Mouse (Mus musculus): ENCODE data around the gene Pou4f1. TPM values are rescaled to one million over a fixed set of nuclear protein-coding genes. Genes with fewer than 3 reads are reported as not detected.

The Pou4f1 gene
- polyA plus RNA-seq, 1 experiment from 2014 or later: 0.09 TPM

DNA sequence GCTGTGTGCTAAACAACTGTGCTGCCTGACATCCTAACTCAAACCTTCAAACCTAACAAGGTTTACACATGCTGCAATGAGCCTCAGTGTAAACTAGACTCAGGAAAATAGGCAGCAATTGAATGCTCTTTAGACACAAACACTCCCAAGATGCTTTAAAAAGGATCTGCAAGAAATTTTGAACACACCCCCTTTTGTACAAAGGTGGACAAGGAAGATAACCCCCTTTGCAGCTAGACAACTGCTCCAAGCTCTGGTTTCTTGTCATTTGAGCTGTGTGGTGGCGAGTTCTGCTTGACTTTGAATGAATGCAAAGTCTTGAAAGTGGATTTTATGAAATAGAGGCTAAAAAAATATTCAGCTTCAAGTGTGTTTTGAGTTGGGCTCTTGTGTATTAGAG is 7.6 kb upstream of the Pou4f1 start:
- Histone ChIP-seq H3K9me3 (ENCODE audit: low read length) (no peaks in the 10 kb centered on the region), H3K4me3 (ENCODE audit: low read depth, low read length) (no peak overlapping the region), H3K9ac (replicated peaks) (no peak overlapping the region), H3K4me1 (ENCODE audit: insufficient read depth) (peaks cover 10% of the 10 kb centered on the region), H3K27me3 (ENCODE audit: insufficient read depth, low read length) (peaks cover 44% of the 10 kb centered on the region), H3K27ac (ENCODE audit: low read depth) (no peak overlapping the region), H3K4me2 (ENCODE audit: low read depth, low read length) (no peak overlapping the region), H3K36me3 (replicated peaks; ENCODE audit: insufficient read depth, low read length) (peaks cover 2% of the 10 kb centered on the region; the same call in 1 of the 2 replicates)
- WGBS (ENCODE audit: insufficient replicate concordance): 55% methylated on average over 1 of the region's 1 CpGs
- TF ChIP-seq EP300 (IDR thresholded peaks at IDR 0.05; ENCODE audit: low read depth) (no peak), CTCF (IDR thresholded peaks at IDR 0.05; ENCODE audit: low read depth) (no peak)
- DNase-seq: no peak
- no peak for ATAC-seq

DNA sequence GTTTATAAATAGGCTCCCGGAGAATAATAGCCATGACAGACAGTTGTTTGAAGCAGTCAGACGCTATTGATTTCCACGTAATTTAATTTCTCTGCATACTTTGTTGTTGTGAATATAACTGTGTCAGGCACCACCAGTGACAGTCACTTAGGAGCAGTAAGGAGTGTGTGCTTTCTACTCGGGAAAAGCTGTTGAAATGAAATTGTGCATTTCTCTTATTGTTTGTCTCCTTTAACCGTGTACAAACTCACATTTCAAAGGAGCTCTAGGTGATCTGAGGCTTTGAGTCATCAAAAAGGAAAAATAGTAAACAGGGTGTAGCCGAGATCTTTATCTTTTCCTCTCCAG is 798 bp upstream of the Pou4f1 start:
- DNase-seq (no peak), ATAC-seq (no peak)
- no peak overlapping the region for H3K9ac ChIP-seq (replicated peaks)
- TF ChIP-seq CTCF (IDR thresholded peaks at IDR 0.05; ENCODE audit: low read depth) (no peak), EP300 (IDR thresholded peaks at IDR 0.05; ENCODE audit: low read depth) (no peak)
- H3K4me2 ChIP-seq (ENCODE audit: low read depth, low read length): no peak overlapping the region
- H3K27me3 ChIP-seq (ENCODE audit: insufficient read depth, low read length): peaks cover 91% of the 10 kb centered on the region
- no peaks in the 10 kb centered on the region for H3K36me3 ChIP-seq (replicated peaks; ENCODE audit: insufficient read depth, low read length)
- H3K4me1 ChIP-seq (ENCODE audit: insufficient read depth): peaks cover 23% of the 10 kb centered on the region
- WGBS (ENCODE audit: insufficient replicate concordance): 12% methylated on average over 6 of the region's 6 CpGs
- H3K9me3 ChIP-seq (ENCODE audit: low read length): no peaks in the 10 kb centered on the region
- no peak overlapping the region for H3K4me3 ChIP-seq (ENCODE audit: low read depth, low read length)
- no peak overlapping the region for H3K27ac ChIP-seq (ENCODE audit: low read depth)

DNA sequence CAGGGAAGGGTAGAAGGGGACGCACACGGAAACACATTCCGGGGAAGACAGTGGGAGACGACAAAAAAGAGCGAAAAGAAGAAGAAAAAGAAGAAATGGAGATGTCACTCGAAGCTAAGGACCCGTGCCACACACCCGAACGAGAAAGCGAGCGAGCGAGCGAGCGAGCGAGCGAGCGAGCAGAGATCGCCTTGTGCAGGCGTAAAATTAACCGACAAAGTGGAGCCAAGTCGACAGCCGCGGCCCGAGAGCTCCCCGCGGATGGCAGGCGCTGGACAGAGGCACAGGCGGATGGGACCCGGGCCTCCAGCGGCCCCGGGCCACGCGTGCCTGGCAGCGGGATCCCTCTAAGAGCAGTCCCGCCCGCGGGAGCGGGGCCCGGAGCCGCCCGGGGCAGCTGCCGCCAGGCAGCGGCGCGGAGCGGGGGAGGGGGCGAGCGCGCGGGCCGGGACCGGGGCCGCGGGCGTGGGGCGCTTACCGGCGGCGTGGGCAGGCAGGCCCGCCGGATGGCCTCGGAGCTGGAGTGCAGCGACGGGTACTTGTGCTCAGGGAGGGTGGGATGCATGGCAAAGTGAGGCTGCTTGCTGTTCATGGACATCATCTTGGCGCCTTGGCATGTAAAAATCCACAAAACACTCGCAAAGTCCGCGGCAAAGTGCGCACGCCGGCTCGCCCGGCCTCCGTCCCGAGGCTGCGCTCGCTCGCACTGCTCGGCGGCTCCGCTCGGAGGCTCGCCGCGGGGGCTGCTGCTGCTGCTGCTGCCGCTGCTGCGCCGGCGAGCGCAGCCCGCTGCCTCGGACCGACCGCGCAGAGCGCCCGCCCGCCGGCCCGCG is 450 bp downstream of the Pou4f1 start:
- DNase-seq (no peak), ATAC-seq (peak; percentile 57)
- H3K9me3 ChIP-seq (ENCODE audit: low read length): no peaks in the 10 kb centered on the region
- H3K4me2 ChIP-seq (ENCODE audit: low read depth, low read length): peak overlapping the region; percentile 81
- H3K27ac ChIP-seq (ENCODE audit: low read depth): no peak overlapping the region
- H3K4me1 ChIP-seq (ENCODE audit: insufficient read depth): peaks cover 16% of the 10 kb centered on the region
- H3K4me3 ChIP-seq (ENCODE audit: low read depth, low read length): peak overlapping the region; percentile 42
- H3K9ac ChIP-seq (replicated peaks): no peak overlapping the region
- peaks cover 90% of the 10 kb centered on the region for H3K27me3 ChIP-seq (ENCODE audit: insufficient read depth, low read length)
- WGBS (ENCODE audit: insufficient replicate concordance): under 1% methylated on average over 93 of the region's 101 CpGs
- H3K36me3 ChIP-seq (replicated peaks; ENCODE audit: insufficient read depth, low read length): no peaks in the 10 kb centered on the region
- TF ChIP-seq EP300 (IDR thresholded peaks at IDR 0.05; ENCODE audit: low read depth) (no peak), CTCF (IDR thresholded peaks at IDR 0.05; ENCODE audit: low read depth) (no peak)

- Histone ChIP-seq H3K4me3 (ENCODE audit: low read depth, low read length) (no peak overlapping the region), H3K4me1 (ENCODE audit: insufficient read depth) (peaks cover 13% of the 10 kb centered on the region), H3K36me3 (replicated peaks; ENCODE audit: insufficient read depth, low read length) (no peaks in the 10 kb centered on the region), H3K27ac (ENCODE audit: low read depth) (no peak overlapping the region), H3K9me3 (ENCODE audit: low read length) (no peaks in the 10 kb centered on the region), H3K9ac (replicated peaks) (no peak overlapping the region), H3K27me3 (ENCODE audit: insufficient read depth, low read length) (peaks cover 88% of the 10 kb centered on the region), H3K4me2 (ENCODE audit: low read depth, low read length) (peak overlapping the region; percentile 81; the same call in 1 of the 2 replicates)
- TF ChIP-seq EP300 (IDR thresholded peaks at IDR 0.05; ENCODE audit: low read depth): no peak
- no peak for TF ChIP-seq CTCF (IDR thresholded peaks at IDR 0.05; ENCODE audit: low read depth)
- ATAC-seq (no peak), DNase-seq (no peak)
- WGBS (ENCODE audit: insufficient replicate concordance): under 1% methylated on average over 24 of the region's 43 CpGs
These were observed 1.2 kb downstream of the Pou4f1 start for GRCm38 (mm10) chr14:104466557-104466956.

- under 1% methylated on average over 51 of the region's 64 CpGs for WGBS (ENCODE audit: insufficient replicate concordance)
- Histone ChIP-seq H3K27me3 (ENCODE audit: insufficient read depth, low read length) (peaks cover 88% of the 10 kb centered on the region), H3K36me3 (replicated peaks; ENCODE audit: insufficient read depth, low read length) (no peaks in the 10 kb centered on the region), H3K4me1 (ENCODE audit: insufficient read depth) (peaks cover 13% of the 10 kb centered on the region), H3K4me2 (ENCODE audit: low read depth, low read length) (peak overlapping the region; percentile 52), H3K4me3 (ENCODE audit: low read depth, low read length) (peak overlapping the region; percentile 20), H3K9ac (replicated peaks) (no peak overlapping the region), H3K27ac (ENCODE audit: low read depth) (no peak overlapping the region), H3K9me3 (ENCODE audit: low read length) (no peaks in the 10 kb centered on the region)
- DNase-seq (no peak), ATAC-seq (no peak)
- TF ChIP-seq CTCF (IDR thresholded peaks at IDR 0.05; ENCODE audit: low read depth) (no peak), EP300 (IDR thresholded peaks at IDR 0.05; ENCODE audit: low read depth) (no peak)
These were observed 2.1 kb downstream of the Pou4f1 start for GRCm38 (mm10) chr14:104465483-104466235.

DNA sequence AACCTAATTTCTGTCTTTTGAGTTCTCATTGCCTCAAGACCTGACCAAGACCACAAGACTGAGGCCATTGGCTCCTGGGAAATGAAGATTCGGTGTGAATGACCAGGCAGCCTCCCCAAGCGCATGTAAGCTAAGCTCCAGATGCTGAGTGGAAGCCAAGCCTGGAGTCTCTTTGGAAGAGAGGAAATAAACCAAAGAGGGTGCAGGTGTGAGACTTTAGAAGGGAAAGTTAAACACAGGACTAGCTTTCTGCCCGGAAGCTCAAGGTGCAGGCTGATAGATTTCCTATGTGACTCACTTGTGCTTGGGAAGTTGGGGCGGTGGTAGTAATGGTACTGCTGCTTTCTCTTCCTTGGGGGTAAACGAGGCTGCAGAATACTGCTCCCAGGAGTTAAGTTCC is 3.0 kb downstream of the Pou4f1 start:
- Histone ChIP-seq H3K9ac (replicated peaks) (no peak overlapping the region), H3K27me3 (ENCODE audit: insufficient read depth, low read length) (peaks cover 89% of the 10 kb centered on the region), H3K4me1 (ENCODE audit: insufficient read depth) (peaks cover 13% of the 10 kb centered on the region), H3K4me3 (ENCODE audit: low read depth, low read length) (no peak overlapping the region), H3K27ac (ENCODE audit: low read depth) (no peak overlapping the region), H3K36me3 (replicated peaks; ENCODE audit: insufficient read depth, low read length) (no peaks in the 10 kb centered on the region), H3K9me3 (ENCODE audit: low read length) (no peaks in the 10 kb centered on the region), H3K4me2 (ENCODE audit: low read depth, low read length) (no peak overlapping the region)
- WGBS (ENCODE audit: insufficient replicate concordance): 9% methylated on average over 5 of the region's 5 CpGs
- no peak for ATAC-seq
- no peak for DNase-seq
- no peak for TF ChIP-seq EP300 (IDR thresholded peaks at IDR 0.05; ENCODE audit: low read depth)
- no peak for TF ChIP-seq CTCF (IDR thresholded peaks at IDR 0.05; ENCODE audit: low read depth)
